Mouse (Mus musculus) lung, adult 2 months (tissue): Measurements from ENCODE around the gene Vmn1r239-ps. TPM values are rescaled to one million over a fixed set of nuclear protein-coding genes. Genes with fewer than 3 reads are reported as not detected.
"Not testable (repeated sequence)": the region's sequence is repeated elsewhere in the genome, so short reads cannot be mapped to it uniquely, and the experiment has no call there.

Experiments used
- DNase-seq: peaks from one replicate; pipeline ENCODE4 v3.0.0; 2022
- H3K4me1 ChIP-seq: fragments of 200-500 bp; 2 replicates; pipeline ENCODE4 v1.6.1; 2011; ENCODE audit warnings: low read length; ENCODE audit not compliant: control insufficient read depth, insufficient read depth
- H3K4me3 ChIP-seq: fragments of 200-500 bp; replicated peaks from 2 replicates; pipeline ENCODE3; 2011; ENCODE audit warnings: low read depth, mild to moderate bottlenecking, control low read depth, low read length; ENCODE audit errors: extremely low read depth
- CTCF ChIP-seq: fragments of 200-500 bp; IDR thresholded peaks from 2 replicates; pipeline ENCODE4 v1.5.1; 2011; ENCODE audit warnings: mild to moderate bottlenecking, low read length, control low read depth; ENCODE audit not compliant: insufficient read depth
- POLR2A ChIP-seq: fragments of 200-500 bp; IDR thresholded peaks from 2 replicates; pipeline ENCODE4 v1.6.1; 2011; ENCODE audit warnings: low read depth, mild to moderate bottlenecking, control low read depth, low read length, borderline replicate concordance; ENCODE audit errors: extremely low read depth
- WGBS: fragments of 180-500 bp; shearing (Covaris S2); methylation state at CpG from one replicate; pipeline ENCODE4 v1.1.7; 2018; 5-methylcytosine and 5-hydroxymethylcytosine counted together
- polyA plus RNA-seq: library from polyadenylated mRNA; depleted of rRNA; stranded (reverse); fragments of >200 nt; gene quantifications from 2 replicates; pipeline ENCODE4 v1.2.3, GENCODE M21; 2012; rRNA removed

Vmn1r239-ps gene
- polyA plus RNA-seq, result not detected in 2 replicates

DNA sequence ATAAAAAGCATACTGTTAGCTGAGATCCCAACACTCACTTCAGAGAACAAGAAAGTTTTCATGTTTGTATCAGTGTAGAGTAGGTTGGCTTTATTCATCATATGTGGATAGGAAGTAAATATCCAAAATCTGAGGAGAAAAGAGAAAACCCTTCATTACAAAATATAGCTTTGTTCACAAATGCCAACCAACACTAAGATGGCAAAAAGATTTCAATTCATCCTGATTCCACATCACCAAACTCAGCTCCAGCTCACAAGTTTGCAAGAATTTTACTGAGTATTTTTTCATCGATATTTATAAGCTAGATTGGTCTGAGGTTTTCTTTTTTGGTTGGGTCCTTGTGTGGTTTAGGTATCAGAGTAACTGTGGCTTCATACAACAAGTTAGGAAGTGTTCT lies at the start of gene Vmn1r239-ps:
Gene Vmn1r239-ps, minus strand, starts transcription at position 101 of the 400 bp plus-strand sequence.
- 66% methylated on average over 1 of the region's 1 CpGs for WGBS
- not testable (repeated sequence) for H3K4me1 ChIP-seq, DNase-seq, H3K4me3 ChIP-seq

DNA sequence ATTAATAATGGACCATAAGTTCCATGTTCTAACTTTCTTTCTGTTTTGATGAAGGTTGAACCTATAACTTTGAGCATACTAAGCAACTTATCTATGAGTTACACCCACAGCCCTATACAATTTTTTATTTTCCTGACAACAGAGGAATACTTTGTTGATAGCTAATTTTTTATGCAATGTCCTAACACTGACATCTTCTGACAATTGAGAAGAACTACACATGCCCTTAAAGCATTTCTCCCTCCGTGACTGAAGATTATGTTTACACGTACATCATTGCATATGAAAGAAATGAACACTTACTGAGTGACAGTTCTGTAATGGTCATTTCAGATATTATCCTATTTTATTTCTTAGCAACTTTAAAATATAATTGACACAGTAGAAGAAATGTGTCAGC lies 36.0 kb upstream of the Vmn1r239-ps start:
- no peak for DNase-seq
- H3K4me3 ChIP-seq, result no peak overlapping the region
- no peak for TF ChIP-seq POLR2A
- no peak for TF ChIP-seq CTCF
- H3K4me1 ChIP-seq, result no peaks in the 10 kb centered on the region
- WGBS, result 59% methylated on average over 2 of the region's 2 CpGs

DNA sequence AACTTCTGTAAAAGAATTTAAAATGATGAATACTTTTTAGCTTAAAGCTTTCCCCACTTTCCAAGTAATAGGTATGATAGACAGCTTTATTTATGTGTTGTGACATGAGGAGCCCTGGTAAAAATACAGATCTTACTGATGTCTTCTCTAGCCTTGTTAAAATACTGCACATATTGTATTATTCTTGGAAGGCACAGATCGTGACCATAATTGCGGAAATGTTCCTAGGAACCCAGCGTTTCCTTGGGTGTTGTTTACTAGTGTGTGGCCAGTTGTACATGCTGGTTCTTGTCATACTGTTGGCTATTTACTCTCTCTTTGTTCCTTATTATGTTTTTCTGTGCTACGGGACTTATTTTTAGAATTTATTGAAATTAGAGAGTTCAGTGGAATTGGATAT lies 10.1 kb downstream of the Vmn1r239-ps start:
- Histone ChIP-seq H3K4me3 (no peak overlapping the region), H3K4me1 (no peaks in the 10 kb centered on the region)
- 67% methylated on average over 4 of the region's 4 CpGs for WGBS
- DNase-seq, result no peak
- no peak for TF ChIP-seq POLR2A
- TF ChIP-seq CTCF, result no peak

DNA sequence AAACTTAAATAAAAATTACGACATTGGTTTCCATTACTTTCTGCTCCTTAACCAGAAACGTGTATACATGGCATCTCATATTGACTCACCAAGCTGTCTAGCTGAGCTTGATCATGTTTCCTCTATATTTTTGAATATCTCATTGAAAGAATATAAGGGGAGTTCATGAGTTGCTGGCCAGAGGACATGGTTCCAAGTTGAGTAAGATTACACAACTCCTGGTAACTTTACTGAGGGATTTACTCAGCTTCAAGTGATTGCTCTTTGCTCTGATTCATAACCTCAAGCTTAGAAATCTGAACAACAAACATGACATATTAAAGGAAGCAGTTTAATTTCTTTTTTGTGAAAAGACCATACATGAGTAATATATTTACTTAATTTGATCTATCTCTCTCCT lies 18.1 kb downstream of the Vmn1r239-ps start:
- no peak overlapping the region for H3K4me3 ChIP-seq
- TF ChIP-seq CTCF, result no peak
- TF ChIP-seq POLR2A, result no peak
- DNase-seq, result no peak
- 68% methylated on average over 2 of the region's 2 CpGs for WGBS
- no peaks in the 10 kb centered on the region for H3K4me1 ChIP-seq

DNA sequence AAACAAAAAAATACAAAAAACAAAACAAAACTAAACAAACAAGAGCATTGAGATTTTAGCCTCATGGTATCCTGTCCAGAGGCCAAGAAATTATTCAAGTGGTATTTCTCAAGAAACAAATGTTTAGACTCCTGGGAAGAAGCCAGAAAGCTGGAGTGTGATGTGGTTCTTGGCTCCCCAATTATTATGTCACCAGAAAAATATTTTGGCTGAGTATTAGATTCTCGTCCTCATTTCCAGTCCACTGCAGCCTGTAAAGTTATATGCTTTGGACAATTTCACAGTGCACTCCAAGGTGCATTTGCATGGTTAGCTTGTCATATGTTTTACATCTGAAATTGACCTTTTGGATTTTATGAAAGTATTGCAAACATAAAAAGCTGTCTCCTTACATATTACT lies 23.8 kb downstream of the Vmn1r239-ps start:
- Histone ChIP-seq H3K4me3 (no peak overlapping the region), H3K4me1 (no peaks in the 10 kb centered on the region)
- WGBS, result 34% methylated on average over 1 of the region's 1 CpGs
- TF ChIP-seq CTCF (no peak), POLR2A (no peak)
- DNase-seq, result peak; percentile 2

DNA sequence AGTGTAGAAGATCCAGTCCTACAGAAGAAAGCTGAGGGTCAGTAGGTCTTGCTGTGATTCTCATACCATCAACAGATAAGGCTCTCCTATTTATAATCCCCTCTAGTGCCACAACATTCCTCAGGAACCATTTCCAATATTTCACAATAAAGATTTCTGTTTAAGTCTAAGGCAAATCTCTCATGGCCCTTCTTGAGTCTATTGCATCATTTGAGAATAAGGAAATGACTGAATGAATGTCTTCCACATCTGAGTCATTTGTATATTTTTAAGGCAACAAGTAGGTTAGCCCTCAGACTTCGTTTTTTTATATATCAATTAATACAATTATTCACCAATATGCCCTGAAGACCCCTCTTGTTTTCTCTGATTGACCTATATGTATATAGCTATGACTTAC lies 24.4 kb downstream of the Vmn1r239-ps start, which contains the start of gene Il13ra2:
Gene Il13ra2, minus strand, starts transcription at position 64 of the 400 bp plus-strand sequence.
- Histone ChIP-seq H3K4me1 (no peaks in the 10 kb centered on the region), H3K4me3 (no peak within 1 kb of the TSS)
- TF ChIP-seq CTCF, result no peak
- TF ChIP-seq POLR2A, result no peak
- no peak for DNase-seq
- WGBS, result 20% methylated on average over 1 of the region's 1 CpGs

Other genes with a start within 250 kb of the Vmn1r239-ps start
- gene Il13ra2, start 24.5 kb downstream of the Vmn1r239-ps start, polyA plus RNA-seq, result not detected in 2 replicates
- gene Lrch2, start 100.4 kb upstream of the Vmn1r239-ps start, polyA plus RNA-seq, result 0.28 and 0.37 TPM in 2 replicates